Mouse (Mus musculus): ENCODE data around the gene Usp6nl. TPM values are rescaled to one million over a fixed set of nuclear protein-coding genes. Genes with fewer than 3 reads are reported as not detected.

The Usp6nl gene
- total RNA-seq, 2 experiments from 2014 or later, result 30.1 to 30.7 TPM

DNA sequence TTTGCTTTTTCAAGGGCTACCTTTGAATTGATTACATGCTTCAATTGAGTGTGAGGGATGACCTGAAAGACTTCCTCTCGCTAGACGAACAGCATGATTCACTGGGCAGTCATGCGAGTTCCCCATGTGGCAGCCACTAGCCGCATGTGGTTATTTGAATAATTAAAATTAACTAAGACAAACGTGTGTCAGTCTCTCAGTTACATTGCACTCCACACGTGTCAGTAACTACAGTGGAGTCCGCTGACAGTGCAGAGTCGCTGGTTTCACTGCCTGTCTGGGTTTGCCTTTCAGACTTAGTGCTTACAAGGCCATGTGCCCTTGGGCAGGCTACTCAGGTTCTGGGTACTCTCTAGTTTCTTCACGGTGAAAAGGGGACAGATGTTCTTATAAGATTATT lies 37.2 kb downstream of the Usp6nl start:
- intact Hi-C loops (cut with DNase I), result no loop called here
- DNase-seq (ENCODE audit: extremely low spot score in 1 of 2, low spot score in 2 of 2), result no peak

GRCm38 (mm10) chr2:6363126-6363525 lies 40.7 kb downstream of the Usp6nl start:
- no peak for DNase-seq (ENCODE audit: extremely low spot score in 1 of 2, low spot score in 2 of 2)
- intact Hi-C loops (cut with DNase I), result no loop called here

- intact Hi-C loops (cut with DNase I), result no loop called here
- no peak for DNase-seq (ENCODE audit: extremely low spot score in 1 of 2, low spot score in 2 of 2)
Observed at GRCm38 (mm10) chr2:6363922-6364321, 41.5 kb downstream of the Usp6nl start.

DNA sequence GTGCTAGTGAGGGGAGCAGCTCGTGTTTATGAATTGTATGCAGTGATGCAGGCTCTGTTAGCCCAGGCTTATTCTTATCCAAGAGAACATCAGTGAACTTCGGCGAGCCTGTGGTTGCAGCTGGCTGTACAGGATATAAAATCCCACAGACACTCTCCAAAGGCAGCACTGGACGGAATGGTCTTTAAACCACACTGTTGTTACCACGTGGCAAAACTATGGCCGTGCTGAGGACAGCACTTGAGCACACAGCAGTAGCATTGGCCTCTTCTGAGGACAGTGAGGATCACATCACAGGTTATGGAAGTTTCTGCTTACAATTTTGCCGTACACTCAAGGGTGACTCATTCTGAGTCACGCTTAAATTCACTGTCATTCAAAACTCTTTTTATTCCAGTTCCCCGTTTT lies 44.1 kb downstream of the Usp6nl start:
- DNase-seq (ENCODE audit: extremely low spot score in 1 of 2, low spot score in 2 of 2), result no peak

GRCm38 (mm10) chr2:6366973-6367372 lies 44.5 kb downstream of the Usp6nl start:
- DNase-seq (ENCODE audit: extremely low spot score in 1 of 2, low spot score in 2 of 2), result no peak
- intact Hi-C loops (cut with DNase I), result no loop called here

More for the DNA sequence above, 44.1 kb downstream of the Usp6nl start:
- intact Hi-C loops (cut with DNase I), result no loop called here

DNA sequence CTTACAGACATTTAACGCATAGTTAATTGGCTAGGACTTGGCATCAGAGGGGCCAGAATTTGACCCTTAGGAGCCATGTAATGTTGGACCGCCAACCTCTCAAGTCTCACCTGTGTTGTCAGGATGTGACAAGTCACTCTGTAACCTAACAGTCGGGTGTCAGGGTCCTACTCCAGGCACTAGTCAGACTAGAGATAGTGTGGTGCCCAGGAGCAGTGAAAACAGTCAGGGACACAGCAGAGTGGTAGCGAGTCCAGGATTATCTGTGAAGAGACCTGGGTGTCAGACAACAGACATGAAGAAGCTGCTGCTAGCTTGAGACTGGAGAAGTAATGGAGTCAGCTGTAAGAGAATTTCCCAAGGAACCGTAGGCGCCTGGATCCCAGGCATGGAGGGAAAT lies 45.0 kb downstream of the Usp6nl start:
- DNase-seq (ENCODE audit: extremely low spot score in 1 of 2, low spot score in 2 of 2), result no peak
- intact Hi-C loops (cut with DNase I), result no loop called here

DNA sequence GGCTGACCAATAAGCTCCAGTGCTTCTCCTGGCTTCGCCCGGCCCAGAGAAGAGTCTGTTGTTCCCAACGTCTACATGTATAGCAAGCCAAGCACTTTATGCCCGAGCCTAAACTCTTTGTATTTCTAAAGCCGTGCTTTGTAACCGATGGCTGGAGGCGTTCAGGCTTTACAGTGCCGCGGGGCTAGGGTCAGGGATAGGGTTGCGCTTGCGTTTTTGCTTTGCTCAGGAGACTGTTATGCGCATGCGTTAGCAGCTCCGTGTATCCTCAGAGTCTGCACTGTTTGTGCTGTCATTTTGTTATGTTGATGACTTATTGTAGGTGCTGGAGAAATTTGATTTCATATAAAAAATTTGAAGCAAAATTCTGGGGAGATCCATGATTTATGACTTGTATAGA lies 51.7 kb downstream of the Usp6nl start:
- intact Hi-C loops (cut with DNase I), result no loop called here
- no peak for DNase-seq (ENCODE audit: extremely low spot score in 1 of 2, low spot score in 2 of 2)

- intact Hi-C loops (cut with DNase I), result no loop called here
- no peak for DNase-seq (ENCODE audit: extremely low spot score in 1 of 2, low spot score in 2 of 2)
Observed at GRCm38 (mm10) chr2:6376071-6376470, 53.6 kb downstream of the Usp6nl start.

GRCm38 (mm10) chr2:6376941-6377340 lies 54.5 kb downstream of the Usp6nl start:
- intact Hi-C loops (cut with DNase I), result no loop called here
- no peak for DNase-seq (ENCODE audit: extremely low spot score in 1 of 2, low spot score in 2 of 2)

- intact Hi-C loops (cut with DNase I), result no loop called here
Observed at GRCm38 (mm10) chr2:6378590-6379205, 56.2 kb downstream of the Usp6nl start.

DNA sequence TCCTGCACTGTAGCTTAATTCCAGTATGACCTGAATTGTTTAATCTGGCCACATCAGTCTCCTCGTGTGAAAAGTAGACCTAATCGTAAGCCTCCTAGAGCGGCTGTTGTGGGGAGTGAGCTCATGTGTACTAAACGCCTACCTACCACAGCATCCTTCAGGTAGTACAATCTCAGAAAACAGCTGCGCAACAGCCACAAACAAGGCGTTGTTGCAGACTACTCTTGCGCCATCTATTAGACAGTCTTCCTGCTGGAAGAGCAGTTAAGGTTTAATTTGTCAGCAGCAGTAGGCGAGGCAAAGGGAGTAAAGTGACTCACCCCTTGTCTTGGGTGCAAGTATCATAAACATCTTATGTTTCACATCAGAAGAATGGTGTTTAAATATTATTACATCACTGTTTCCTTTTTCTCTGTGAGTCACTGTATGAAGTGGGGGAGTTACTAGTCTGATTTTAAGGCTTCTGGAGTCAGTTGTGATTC lies 57.3 kb downstream of the Usp6nl start:
- intact Hi-C loops (cut with DNase I), result no loop called here
- no peak for DNase-seq (ENCODE audit: extremely low spot score in 1 of 2, low spot score in 2 of 2)

More at GRCm38 (mm10) chr2:6378590-6379205, 56.2 kb downstream of the Usp6nl start:
- no peak for DNase-seq (ENCODE audit: extremely low spot score in 1 of 2, low spot score in 2 of 2)

GRCm38 (mm10) chr2:6380401-6380800 lies 57.9 kb downstream of the Usp6nl start:
- intact Hi-C loops (cut with DNase I), result no loop called here
- no peak for DNase-seq (ENCODE audit: extremely low spot score in 1 of 2, low spot score in 2 of 2)

DNA sequence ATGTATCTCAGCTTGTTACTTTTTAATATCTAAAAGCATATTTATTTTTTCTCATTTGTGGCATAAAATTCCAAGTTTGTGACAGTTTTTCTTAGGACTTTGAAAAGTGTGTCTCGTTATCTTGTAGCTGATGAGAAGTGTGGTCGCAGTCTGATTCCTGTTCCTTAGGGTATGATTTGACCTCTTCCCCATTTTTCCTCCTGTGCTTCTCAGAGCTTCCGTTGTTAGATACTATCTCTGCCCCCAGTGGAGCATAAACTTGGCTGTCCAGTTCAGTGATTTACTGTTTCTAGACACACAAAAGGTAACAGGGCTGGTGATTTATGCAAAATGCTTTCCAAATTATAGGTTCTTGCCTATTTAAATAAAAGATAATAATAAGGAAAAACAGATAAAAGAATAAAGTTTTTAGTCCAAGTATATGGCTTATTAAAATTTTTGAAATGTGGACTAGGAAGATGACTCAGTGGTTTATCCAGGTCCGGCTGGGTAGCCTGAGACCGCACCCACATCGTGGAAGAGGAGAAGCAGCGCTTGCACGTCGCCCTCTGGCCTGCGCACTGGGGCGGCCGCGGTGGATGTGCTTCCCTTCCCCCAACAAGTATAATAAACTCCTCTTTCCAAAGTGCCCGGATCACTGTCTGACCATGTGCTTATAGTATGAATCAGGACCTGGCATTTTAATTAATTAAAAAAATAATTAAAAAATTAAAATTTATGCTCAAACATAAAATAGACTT lies 62.1 kb downstream of the Usp6nl start:
- DNase-seq (ENCODE audit: extremely low spot score in 1 of 2, low spot score in 2 of 2), result no peak
- intact Hi-C loops (cut with DNase I), result no loop called here

DNA sequence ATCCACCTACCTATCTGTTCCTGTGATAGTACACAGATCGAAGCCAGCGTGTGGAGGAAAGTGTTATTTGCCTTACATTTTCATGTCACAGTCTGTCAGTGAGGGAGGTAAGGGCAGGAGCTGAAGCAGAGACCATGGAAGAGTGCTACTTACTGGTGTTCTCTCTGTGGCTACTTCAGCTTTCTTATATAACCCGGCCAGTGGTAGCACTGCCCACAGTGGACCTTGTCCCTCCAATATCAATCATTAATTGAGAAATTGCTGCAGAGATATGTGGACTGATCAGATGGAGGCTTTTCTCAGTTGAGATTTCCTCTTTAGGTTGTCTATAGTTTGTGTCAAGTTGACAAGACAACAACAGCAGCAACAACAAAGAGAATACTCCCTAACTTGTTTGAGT lies 66.7 kb downstream of the Usp6nl start:
- no peak for DNase-seq (ENCODE audit: extremely low spot score in 1 of 2, low spot score in 2 of 2)
- intact Hi-C loops (cut with DNase I), result no loop called here

GRCm38 (mm10) chr2:6391261-6391660 lies 68.8 kb downstream of the Usp6nl start:
- intact Hi-C loops (cut with DNase I), result no loop called here
- no peak for DNase-seq (ENCODE audit: extremely low spot score in 1 of 2, low spot score in 2 of 2)

DNA sequence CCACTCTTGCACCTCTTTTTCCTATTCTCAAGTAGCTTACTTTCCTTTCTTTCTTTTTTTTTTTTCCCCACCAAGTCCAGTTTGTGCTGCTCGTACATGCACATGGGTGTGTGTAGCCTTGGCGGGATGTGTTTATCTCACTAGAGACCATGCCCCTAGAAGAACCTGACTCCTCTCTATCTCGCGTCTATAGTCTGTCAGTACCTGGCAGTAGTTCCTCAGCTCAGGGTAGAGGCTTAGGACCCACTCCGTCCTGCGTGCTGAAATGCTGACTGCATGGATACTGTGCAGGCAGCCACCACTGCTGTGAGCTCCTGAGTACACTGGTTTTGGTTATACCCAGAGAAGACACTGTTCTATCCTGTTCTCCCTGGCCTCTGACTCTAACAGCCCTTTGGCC lies 69.5 kb downstream of the Usp6nl start:
- intact Hi-C loops (cut with DNase I), result no loop called here
- DNase-seq (ENCODE audit: extremely low spot score in 1 of 2, low spot score in 2 of 2), result no peak

- DNase-seq (ENCODE audit: extremely low spot score in 1 of 2, low spot score in 2 of 2), result no peak
- intact Hi-C loops (cut with DNase I), result no loop called here
Observed at GRCm38 (mm10) chr2:6395851-6396625, 73.6 kb downstream of the Usp6nl start.

DNA sequence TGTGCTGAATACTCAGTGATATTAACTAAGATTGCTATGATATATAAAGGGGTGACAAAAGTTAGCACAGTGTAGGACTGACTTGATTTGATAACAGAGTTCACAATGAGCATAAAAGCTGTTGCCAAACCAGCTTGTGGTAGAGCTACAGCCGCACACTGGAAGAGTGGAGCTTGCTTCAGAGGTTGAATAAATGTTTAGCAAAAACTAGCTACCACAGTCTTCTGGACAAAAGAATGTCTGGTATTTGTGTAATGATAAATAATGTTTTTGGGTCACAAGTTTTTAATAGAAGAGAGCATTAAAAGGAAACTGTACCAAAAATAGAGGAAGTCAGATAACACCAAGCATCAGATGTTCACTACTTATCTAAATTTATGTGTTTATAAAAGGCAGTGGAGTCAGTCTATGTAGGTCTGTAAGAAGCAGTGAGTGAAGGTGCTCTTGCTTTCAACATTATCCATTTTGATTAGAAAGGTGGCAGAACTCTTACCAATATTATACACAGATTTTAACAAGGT lies 74.2 kb downstream of the Usp6nl start:
- no peak for DNase-seq (ENCODE audit: extremely low spot score in 1 of 2, low spot score in 2 of 2)
- intact Hi-C loops (cut with DNase I), result no loop called here

DNA sequence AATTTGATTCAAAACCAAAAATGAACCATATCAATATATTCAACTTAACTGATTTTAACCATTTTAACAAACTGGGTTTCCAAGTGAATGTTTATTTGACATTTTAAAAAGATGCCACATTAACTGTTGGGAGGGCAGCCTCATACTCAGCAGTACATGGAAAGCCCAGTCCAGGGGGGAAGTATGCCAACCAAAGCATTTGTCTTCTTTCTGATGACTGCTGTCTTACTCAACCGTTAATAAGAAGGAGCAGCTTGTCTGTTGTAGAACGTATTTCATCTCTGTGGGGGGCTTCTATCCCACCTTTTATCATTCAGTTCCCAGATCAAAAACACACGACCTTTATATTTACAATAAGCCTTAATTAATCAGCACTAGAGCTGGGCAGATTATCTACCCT lies 74.7 kb downstream of the Usp6nl start:
- intact Hi-C loops (cut with DNase I), result no loop called here
- DNase-seq (ENCODE audit: extremely low spot score in 1 of 2, low spot score in 2 of 2), result no peak

DNA sequence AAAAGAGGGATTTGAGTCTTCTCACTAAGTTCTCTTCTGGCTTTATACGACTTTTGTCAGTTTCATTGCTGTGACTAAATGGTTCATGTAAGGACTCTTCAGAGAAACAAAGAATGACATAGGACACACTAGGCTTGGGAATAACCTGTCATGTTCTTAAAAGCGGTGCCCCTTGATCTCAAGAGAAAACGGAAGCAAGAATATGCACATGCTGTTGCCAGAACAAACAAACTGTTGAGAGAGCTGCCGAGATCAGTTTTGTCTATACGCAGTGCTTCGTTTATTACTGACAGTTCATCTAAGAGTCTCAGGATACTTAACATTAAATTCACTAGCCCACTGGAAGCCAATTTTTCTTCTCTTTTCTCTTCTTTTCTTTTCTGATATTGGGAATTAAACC lies 76.4 kb downstream of the Usp6nl start:
- intact Hi-C loops (cut with DNase I), result no loop called here
- DNase-seq (ENCODE audit: extremely low spot score in 1 of 2, low spot score in 2 of 2), result no peak
